Mouse (Mus musculus): ENCODE results near the gene Plod1.
"Not testable (repeated sequence)": the region's sequence is repeated elsewhere in the genome, so short reads cannot be mapped to it uniquely, and the experiment has no call there.

Gene Plod1

GRCm38 (mm10) chr4:147895815-147896330 is 40.7 kb downstream of the Plod1 start:
- DNase-seq (ENCODE audit: low spot score in 2 of 2) = no peak

- DNase-seq (ENCODE audit: low spot score in 2 of 2) = no peak
These were observed 46.2 kb downstream of the Plod1 start for GRCm38 (mm10) chr4:147890341-147890740.

GRCm38 (mm10) chr4:147888237-147888636 is 48.3 kb downstream of the Plod1 start:
- DNase-seq (ENCODE audit: low spot score in 2 of 2) = no peak

- no peak for DNase-seq (ENCODE audit: low spot score in 2 of 2)
These were observed 49.3 kb downstream of the Plod1 start for GRCm38 (mm10) chr4:147887277-147887676.

- no peak for DNase-seq (ENCODE audit: low spot score in 2 of 2)
These were observed 50.4 kb downstream of the Plod1 start for GRCm38 (mm10) chr4:147886158-147886557.

- DNase-seq (ENCODE audit: low spot score in 2 of 2) = no peak
These were observed 52.4 kb downstream of the Plod1 start for GRCm38 (mm10) chr4:147884138-147884537.

GRCm38 (mm10) chr4:147883041-147883440 is 53.5 kb downstream of the Plod1 start:
- DNase-seq (ENCODE audit: low spot score in 2 of 2) = no peak

GRCm38 (mm10) chr4:147881792-147882191 is 54.8 kb downstream of the Plod1 start:
- DNase-seq (ENCODE audit: low spot score in 2 of 2) = no peak

GRCm38 (mm10) chr4:147879865-147880264 is 56.7 kb downstream of the Plod1 start:
- DNase-seq (ENCODE audit: low spot score in 2 of 2) = no peak

- DNase-seq (ENCODE audit: low spot score in 2 of 2) = no peak
These were observed 57.1 kb downstream of the Plod1 start for GRCm38 (mm10) chr4:147879456-147879855.

- DNase-seq (ENCODE audit: low spot score in 2 of 2) = no peak
These were observed 58.0 kb downstream of the Plod1 start for GRCm38 (mm10) chr4:147878537-147878936.

- no peak for DNase-seq (ENCODE audit: low spot score in 2 of 2)
These were observed 60.6 kb downstream of the Plod1 start for GRCm38 (mm10) chr4:147875852-147876575.

GRCm38 (mm10) chr4:147869238-147869637 is 67.3 kb downstream of the Plod1 start:
- no peak for DNase-seq (ENCODE audit: low spot score in 2 of 2)

- peak; percentile 96 to 99 for DNase-seq (ENCODE audit: low spot score in 2 of 2)
These were observed 68.0 kb downstream of the Plod1 start, which contains the start of the genes Miip and Fv1 for GRCm38 (mm10) chr4:147868450-147869031. Miip (minus strand) TSS chr4:147868816. Fv1 (plus strand) TSS chr4:147868979.

- DNase-seq (ENCODE audit: low spot score in 2 of 2) = no peak
These were observed 68.8 kb downstream of the Plod1 start for GRCm38 (mm10) chr4:147867563-147868449.

GRCm38 (mm10) chr4:147866793-147867192 is 69.8 kb downstream of the Plod1 start:
- not testable (repeated sequence) for DNase-seq (ENCODE audit: low spot score in 2 of 2)

GRCm38 (mm10) chr4:147866056-147866455 is 70.5 kb downstream of the Plod1 start:
- DNase-seq (ENCODE audit: low spot score in 2 of 2) = no peak

GRCm38 (mm10) chr4:147865651-147866050 is 70.9 kb downstream of the Plod1 start:
- DNase-seq (ENCODE audit: low spot score in 2 of 2) = no peak

- no peak for DNase-seq (ENCODE audit: low spot score in 2 of 2)
These were observed 74.5 kb downstream of the Plod1 start for GRCm38 (mm10) chr4:147862051-147862450.

Data from right cerebral cortex, postnatal 36 days (tissue).